Mouse (Mus musculus) hindbrain, embryonic 16.5 days (tissue): ENCODE results near the gene Fads2. TPM values are rescaled to one million over a fixed set of nuclear protein-coding genes. Genes with fewer than 3 reads are reported as not detected.

ENCODE experiments used
- ATAC-seq: fragments of 200-750 bp; cut with Nextera tagmentation; 2 replicates; pipeline ENCODE4 v1.8.0; 2017; ENCODE audit warnings: moderate TSS enrichment, moderate library complexity
- H3K27ac ChIP-seq: fragments of 300-500 bp; sonication (generic); 2 replicates; pipeline ENCODE4 v1.5.1; 2014; ENCODE audit warnings: low read depth, mild to moderate bottlenecking, control low read depth, low read length, moderate library complexity
- H3K27me3 ChIP-seq: fragments of 300-500 bp; sonication (generic); replicated peaks from 2 replicates; pipeline ENCODE4 v1.6.1; 2014; ENCODE audit warnings: low read length; ENCODE audit not compliant: control insufficient read depth, insufficient read depth
- H3K36me3 ChIP-seq: fragments of 300-500 bp; sonication (generic); 2 replicates; pipeline ENCODE4 v1.6.1; 2014; ENCODE audit warnings: mild to moderate bottlenecking, low read length, moderate library complexity, mixed read lengths; ENCODE audit not compliant: control insufficient read depth, insufficient read depth
- H3K4me1 ChIP-seq: fragments of 300-500 bp; sonication (generic); 2 replicates; pipeline ENCODE4 v1.6.1; 2014; ENCODE audit warnings: low read depth, low read length; ENCODE audit not compliant: control insufficient read depth, insufficient read depth
- H3K4me2 ChIP-seq: fragments of 300-500 bp; sonication (generic); 2 replicates; pipeline ENCODE4 v1.6.1; 2014; ENCODE audit warnings: mild to moderate bottlenecking, low read length, control low read depth, moderate library complexity
- H3K4me3 ChIP-seq: fragments of 300-500 bp; sonication (generic); 2 replicates; pipeline ENCODE4 v1.5.1; 2014; ENCODE audit warnings: mild to moderate bottlenecking, low read length, control low read depth, moderate library complexity
- H3K9ac ChIP-seq: fragments of 300-500 bp; sonication (generic); 2 replicates; pipeline ENCODE4 v1.6.1; 2014; ENCODE audit warnings: low read depth, mild to moderate bottlenecking, control low read depth, low read length, moderate library complexity
- H3K9me3 ChIP-seq: fragments of 300-500 bp; sonication (generic); 2 replicates; pipeline ENCODE4 v1.6.1; 2014; ENCODE audit warnings: mild to moderate bottlenecking, low read length, moderate library complexity; ENCODE audit not compliant: control insufficient read depth
- WGBS: fragments of 180-500 bp; shearing (Covaris S2); extraction: QIAGEN DNeasy Blood & Tissue Kit; methylation state at CpG from one replicate; pipeline ENCODE4 v1.1.7; 2014; 5-methylcytosine and 5-hydroxymethylcytosine counted together
- polyA plus RNA-seq: library from polyadenylated mRNA; unstranded; fragments of >200 nt; fragmentation: Nextera tagmentation; extraction: Ambion mirVana; gene quantifications from 2 replicates; pipeline ENCODE4 v1.2.1, GENCODE M21; 2015

Fads2 gene
- polyA plus RNA-seq, 1 experiment from 2014 or later: 253 TPM

DNA sequence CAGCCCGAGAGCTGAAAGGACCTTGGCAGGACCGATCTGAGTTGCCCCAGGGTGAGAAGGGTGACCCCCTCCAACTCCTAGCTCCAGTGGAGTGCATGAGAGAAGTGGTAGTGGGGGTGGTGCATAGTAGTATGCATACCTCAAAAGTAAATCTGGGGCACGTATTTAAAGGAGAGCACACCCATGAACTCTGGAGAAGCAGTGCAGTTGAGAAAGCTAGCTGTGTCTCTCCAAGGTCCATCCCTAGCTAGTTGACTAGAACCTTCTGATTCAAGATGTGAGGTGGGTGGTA lies 83.1 kb downstream of the Fads2 start:
- WGBS: 0% methylated on average over 3 of the region's 3 CpGs
- H3K4me1 ChIP-seq: peaks cover 21% of the 10 kb centered on the region
- peak; percentile 64; the same call in 1 of the 2 replicates for ATAC-seq
- no peaks in the 10 kb centered on the region for H3K9me3 ChIP-seq
- peak overlapping the region; percentile 56 for H3K27ac ChIP-seq
- H3K4me2 ChIP-seq: peak overlapping the region; percentile 98
- H3K27me3 ChIP-seq: no peaks in the 10 kb centered on the region
- peak overlapping the region; percentile 70 for H3K4me3 ChIP-seq
- no peaks in the 10 kb centered on the region for H3K36me3 ChIP-seq
- peak overlapping the region; percentile 79 for H3K9ac ChIP-seq

- no peaks in the 10 kb centered on the region for H3K36me3 ChIP-seq
- no peaks in the 10 kb centered on the region for H3K9me3 ChIP-seq
- peak overlapping the region; percentile 70 for H3K4me3 ChIP-seq
- H3K27me3 ChIP-seq: no peaks in the 10 kb centered on the region
- 6% methylated on average over 33 of the region's 44 CpGs for WGBS
- H3K4me1 ChIP-seq: peaks cover 21% of the 10 kb centered on the region
- ATAC-seq: peak; percentile 96
- peak overlapping the region; percentile 56 for H3K27ac ChIP-seq
- H3K4me2 ChIP-seq: peak overlapping the region; percentile 98
- H3K9ac ChIP-seq: peak overlapping the region; percentile 79
These were observed 83.7 kb downstream of the Fads2 start for GRCm38 (mm10) chr19:10017637-10018526.

GRCm38 (mm10) chr19:10016151-10016550 lies 85.4 kb downstream of the Fads2 start:
- no peak overlapping the region for H3K27ac ChIP-seq
- 90% methylated on average over 4 of the region's 4 CpGs for WGBS
- H3K9me3 ChIP-seq: no peaks in the 10 kb centered on the region
- no peaks in the 10 kb centered on the region for H3K27me3 ChIP-seq
- H3K4me2 ChIP-seq: no peak overlapping the region
- no peak overlapping the region for H3K4me3 ChIP-seq
- H3K36me3 ChIP-seq: no peaks in the 10 kb centered on the region
- no peak overlapping the region for H3K9ac ChIP-seq
- ATAC-seq: no peak
- H3K4me1 ChIP-seq: peaks cover 18% of the 10 kb centered on the region

DNA sequence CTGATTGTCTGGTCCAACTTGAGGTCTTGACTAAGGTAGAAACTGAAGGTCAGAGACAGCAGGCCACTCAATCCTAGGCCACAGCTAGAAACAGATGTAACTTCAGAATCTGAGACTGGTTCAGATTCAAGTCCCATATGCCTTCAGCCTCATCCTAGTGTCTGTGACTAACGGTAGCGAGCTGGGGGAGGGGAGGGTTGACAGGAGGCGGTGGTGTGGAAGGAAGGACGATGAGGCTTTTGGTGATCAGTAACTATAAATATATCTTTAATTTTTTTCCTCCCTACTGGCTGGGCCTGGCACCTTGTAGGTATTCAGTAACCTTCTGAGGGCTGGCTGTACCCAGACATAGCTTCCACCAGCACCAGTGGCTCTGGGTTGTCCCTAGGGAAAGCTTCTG lies 86.1 kb downstream of the Fads2 start:
- H3K36me3 ChIP-seq: no peaks in the 10 kb centered on the region
- H3K4me1 ChIP-seq: peaks cover 18% of the 10 kb centered on the region
- 67% methylated on average over 4 of the region's 4 CpGs for WGBS
- H3K27ac ChIP-seq: no peak overlapping the region
- H3K4me2 ChIP-seq: no peak overlapping the region
- ATAC-seq: no peak
- no peaks in the 10 kb centered on the region for H3K27me3 ChIP-seq
- H3K9me3 ChIP-seq: no peaks in the 10 kb centered on the region
- H3K4me3 ChIP-seq: no peak overlapping the region
- no peak overlapping the region for H3K9ac ChIP-seq

DNA sequence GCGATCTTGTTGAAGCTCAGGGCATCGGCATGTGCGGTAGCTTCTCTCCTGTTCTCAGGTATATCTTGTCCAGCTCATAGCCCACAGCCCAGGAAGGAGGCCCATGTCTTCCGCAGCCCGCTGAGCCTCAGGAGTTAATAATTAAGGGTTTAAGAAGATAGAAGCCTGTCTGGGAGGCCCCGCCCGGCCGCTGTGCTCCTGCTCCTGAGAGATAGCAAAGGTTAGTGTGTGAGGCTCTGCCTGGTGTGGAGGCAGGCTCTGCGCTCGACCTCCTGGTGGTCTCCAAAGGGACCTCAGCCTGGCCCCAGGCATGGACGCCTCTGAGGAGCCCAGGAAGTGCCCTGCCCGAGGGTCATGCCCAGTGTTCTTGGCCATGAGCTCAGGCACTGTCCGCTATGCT lies 86.7 kb downstream of the Fads2 start:
- Histone ChIP-seq H3K9me3 (no peaks in the 10 kb centered on the region), H3K4me2 (no peak overlapping the region), H3K9ac (no peak overlapping the region), H3K4me3 (no peak overlapping the region), H3K27me3 (no peaks in the 10 kb centered on the region), H3K27ac (no peak overlapping the region), H3K4me1 (peaks cover 18% of the 10 kb centered on the region), H3K36me3 (no peaks in the 10 kb centered on the region)
- WGBS: 84% methylated on average over 13 of the region's 13 CpGs
- ATAC-seq: no peak

GRCm38 (mm10) chr19:10013913-10014312 lies 87.6 kb downstream of the Fads2 start:
- Histone ChIP-seq H3K4me1 (peaks cover 11% of the 10 kb centered on the region), H3K9me3 (no peaks in the 10 kb centered on the region), H3K4me2 (no peak overlapping the region), H3K36me3 (no peaks in the 10 kb centered on the region), H3K27ac (no peak overlapping the region), H3K27me3 (no peaks in the 10 kb centered on the region), H3K9ac (no peak overlapping the region), H3K4me3 (no peak overlapping the region)
- no peak for ATAC-seq
- WGBS: 79% methylated on average over 5 of the region's 5 CpGs

DNA sequence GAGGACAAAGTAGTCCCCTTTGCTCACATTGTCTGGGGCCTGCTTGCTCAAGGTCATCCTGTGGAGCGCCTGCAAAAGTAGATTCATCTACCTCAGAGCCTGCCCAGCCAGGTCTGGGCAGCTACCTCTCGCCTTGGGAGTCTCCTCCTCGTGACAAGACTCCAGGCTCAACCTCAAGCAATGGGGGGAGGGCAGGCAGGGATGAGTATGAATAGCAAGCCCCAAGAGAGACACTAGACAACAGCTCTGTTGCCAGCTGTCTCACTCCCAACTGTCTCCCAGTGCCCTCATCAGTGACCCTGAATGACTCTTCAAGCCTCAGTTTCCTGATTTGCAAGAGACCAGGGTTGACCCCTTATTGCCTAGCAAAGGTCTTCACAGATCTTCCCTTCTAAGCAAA lies 88.2 kb downstream of the Fads2 start:
- no peaks in the 10 kb centered on the region for H3K9me3 ChIP-seq
- H3K27ac ChIP-seq: no peak overlapping the region
- no peaks in the 10 kb centered on the region for H3K36me3 ChIP-seq
- H3K4me1 ChIP-seq: peaks cover 5% of the 10 kb centered on the region
- no peak overlapping the region for H3K4me2 ChIP-seq
- no peaks in the 10 kb centered on the region for H3K27me3 ChIP-seq
- no peak overlapping the region for H3K9ac ChIP-seq
- no peak overlapping the region for H3K4me3 ChIP-seq
- ATAC-seq: no peak
- WGBS: 57% methylated on average over 3 of the region's 3 CpGs

- H3K9ac ChIP-seq: no peak overlapping the region
- peaks cover 4% of the 10 kb centered on the region; the same call in 1 of the 2 replicates for H3K4me1 ChIP-seq
- ATAC-seq: no peak
- no peak overlapping the region for H3K4me3 ChIP-seq
- peak overlapping the region; percentile 17; the same call in 1 of the 2 replicates for H3K27ac ChIP-seq
- WGBS: 58% methylated on average over 6 of the region's 6 CpGs
- no peaks in the 10 kb centered on the region for H3K36me3 ChIP-seq
- no peaks in the 10 kb centered on the region for H3K27me3 ChIP-seq
- no peaks in the 10 kb centered on the region for H3K9me3 ChIP-seq
- H3K4me2 ChIP-seq: no peak overlapping the region
These were observed 88.7 kb downstream of the Fads2 start for GRCm38 (mm10) chr19:10012827-10013278.
